Mouse (Mus musculus): Measurements from ENCODE around the gene Fam107b. TPM values are rescaled to one million over a fixed set of nuclear protein-coding genes. Genes with fewer than 3 reads are reported as not detected.
A peak's percentile ranks its signal among the peaks of the same experiment; 100 is the strongest.

The Fam107b gene
- polyA plus RNA-seq, 1 experiment = 25.9 TPM

DNA sequence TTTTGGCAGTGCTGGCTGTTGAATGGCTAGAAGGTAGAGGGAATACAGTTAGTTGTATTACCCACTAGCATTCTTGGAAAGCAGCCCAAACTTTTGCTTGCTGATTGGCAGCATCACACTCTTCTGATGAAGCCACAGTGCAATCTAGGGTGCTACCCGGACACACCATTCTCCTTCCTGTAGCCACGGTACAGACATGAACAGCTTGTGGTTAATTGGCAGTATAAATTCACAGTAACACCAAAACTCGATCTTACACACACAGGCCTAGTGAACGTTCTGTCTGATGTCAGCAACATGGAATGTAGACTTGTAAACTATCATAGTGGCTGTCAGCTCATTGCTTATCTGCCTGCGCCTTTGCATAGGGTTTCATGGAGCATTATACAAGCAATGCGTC lies 193.8 kb downstream of the Fam107b start:
- DNase-seq (ENCODE audit: low read depth in 1 of 2, low spot score in 2 of 2) = no peak
- H3K36me3 ChIP-seq (ENCODE audit: control insufficient read depth, insufficient read depth, low read length) = no peaks in the 10 kb centered on the region
- TF ChIP-seq CTCF (IDR thresholded peaks at IDR 0.05; ENCODE audit: extremely low read depth, insufficient read depth, insufficient read length, insufficient replicate concordance) (no peak), POLR2A (IDR thresholded peaks at IDR 0.05; ENCODE audit: low read depth, low read length) (no peak)
- no peak overlapping the region for H3K4me3 ChIP-seq (ENCODE audit: extremely low read depth, insufficient read depth, insufficient read length)
- no peak overlapping the region for H3K27ac ChIP-seq (ENCODE audit: insufficient read depth, low read length)
- H3K27me3 ChIP-seq (ENCODE audit: control insufficient read depth, insufficient read depth, low read length) = no peaks in the 10 kb centered on the region
- WGBS = 45% methylated on average over 6 of the region's 6 CpGs
- H3K4me1 ChIP-seq (ENCODE audit: control insufficient read depth, insufficient read depth, insufficient read length) = peaks cover 30% of the 10 kb centered on the region; the same call in 1 of the 2 replicates

DNA sequence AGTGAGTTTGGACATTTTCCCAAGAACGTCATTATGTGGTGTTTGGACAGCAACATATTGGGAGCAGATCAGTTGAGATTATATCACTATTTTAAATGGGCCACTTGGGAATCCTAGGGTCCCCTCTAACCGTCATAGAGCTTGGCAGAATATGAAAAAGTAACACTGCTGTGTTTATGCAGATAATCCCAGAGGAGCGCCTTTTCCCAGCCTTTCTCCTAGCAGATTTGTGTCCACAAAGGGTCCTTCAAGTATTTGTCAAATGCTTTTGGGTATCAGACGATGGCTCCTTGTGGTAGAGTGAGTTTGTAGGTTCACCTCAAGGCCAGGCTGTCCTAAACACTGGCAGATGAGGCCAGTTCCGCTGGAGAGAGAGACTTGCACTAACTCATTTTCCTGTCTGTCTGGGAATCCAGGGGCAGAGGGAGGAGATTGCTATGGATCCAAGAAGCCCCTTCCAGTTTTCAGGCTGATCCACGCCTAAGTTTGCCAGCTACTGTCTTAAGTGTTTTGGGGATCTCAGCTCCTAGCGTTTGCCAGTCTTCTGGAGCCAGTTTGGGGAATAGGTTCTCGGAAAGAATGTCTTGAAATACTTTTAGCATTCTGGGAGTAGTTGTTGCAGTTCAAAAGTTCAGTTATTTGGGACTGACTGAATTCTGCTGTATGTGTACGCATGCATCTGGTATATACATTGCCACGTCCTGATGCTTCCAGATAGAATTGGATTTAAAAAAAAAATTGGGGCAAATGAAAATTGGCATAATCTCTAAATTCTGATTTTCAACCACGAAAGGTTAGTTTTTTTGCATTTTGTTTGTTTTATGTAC lies 195.9 kb downstream of the Fam107b start:
- 88% methylated on average over 11 of the region's 11 CpGs for WGBS
- TF ChIP-seq POLR2A (IDR thresholded peaks at IDR 0.05; ENCODE audit: low read depth, low read length) (no peak), CTCF (IDR thresholded peaks at IDR 0.05; ENCODE audit: extremely low read depth, insufficient read depth, insufficient read length, insufficient replicate concordance) (no peak)
- Histone ChIP-seq H3K36me3 (ENCODE audit: control insufficient read depth, insufficient read depth, low read length) (no peaks in the 10 kb centered on the region), H3K27me3 (ENCODE audit: control insufficient read depth, insufficient read depth, low read length) (no peaks in the 10 kb centered on the region), H3K4me1 (ENCODE audit: control insufficient read depth, insufficient read depth, insufficient read length) (peaks cover 30% of the 10 kb centered on the region; the same call in 1 of the 2 replicates), H3K4me3 (ENCODE audit: extremely low read depth, insufficient read depth, insufficient read length) (no peak overlapping the region), H3K27ac (ENCODE audit: insufficient read depth, low read length) (no peak overlapping the region)
- no peak for DNase-seq (ENCODE audit: low read depth in 1 of 2, low spot score in 2 of 2)

DNA sequence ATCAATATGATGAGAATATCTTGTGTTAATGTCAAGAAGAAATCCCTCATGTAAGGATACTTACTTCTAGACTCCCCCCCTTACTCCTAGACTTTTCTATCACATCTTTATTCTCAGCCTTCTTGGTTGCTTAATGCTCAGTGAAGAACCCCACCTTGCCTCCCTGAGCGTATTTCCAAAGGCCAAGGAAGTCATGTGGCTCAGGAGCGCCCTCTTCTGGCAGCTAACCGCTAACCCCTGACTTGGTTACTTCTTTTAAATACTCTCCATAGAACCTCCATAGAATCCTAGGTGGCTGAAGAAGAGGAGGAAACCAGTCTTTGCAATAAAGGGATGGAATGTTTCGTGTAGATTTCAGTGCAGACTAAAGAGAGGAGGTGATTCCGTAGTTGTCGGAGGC lies 199.0 kb downstream of the Fam107b start:
- Histone ChIP-seq H3K27me3 (ENCODE audit: control insufficient read depth, insufficient read depth, low read length) (no peaks in the 10 kb centered on the region), H3K36me3 (ENCODE audit: control insufficient read depth, insufficient read depth, low read length) (peaks cover 8% of the 10 kb centered on the region; the same call in 1 of the 2 replicates), H3K4me1 (ENCODE audit: control insufficient read depth, insufficient read depth, insufficient read length) (peaks cover 7% of the 10 kb centered on the region; the same call in 1 of the 2 replicates), H3K27ac (ENCODE audit: insufficient read depth, low read length) (no peak overlapping the region), H3K4me3 (ENCODE audit: extremely low read depth, insufficient read depth, insufficient read length) (no peak overlapping the region)
- WGBS = 45% methylated on average over 6 of the region's 6 CpGs
- peak; percentile 64 to 65 for DNase-seq (ENCODE audit: low read depth in 1 of 2, low spot score in 2 of 2)
- TF ChIP-seq CTCF (IDR thresholded peaks at IDR 0.05; ENCODE audit: extremely low read depth, insufficient read depth, insufficient read length, insufficient replicate concordance) (peak; percentile 88; the same call in 1 of the 2 replicates), POLR2A (IDR thresholded peaks at IDR 0.05; ENCODE audit: low read depth, low read length) (no peak)

DNA sequence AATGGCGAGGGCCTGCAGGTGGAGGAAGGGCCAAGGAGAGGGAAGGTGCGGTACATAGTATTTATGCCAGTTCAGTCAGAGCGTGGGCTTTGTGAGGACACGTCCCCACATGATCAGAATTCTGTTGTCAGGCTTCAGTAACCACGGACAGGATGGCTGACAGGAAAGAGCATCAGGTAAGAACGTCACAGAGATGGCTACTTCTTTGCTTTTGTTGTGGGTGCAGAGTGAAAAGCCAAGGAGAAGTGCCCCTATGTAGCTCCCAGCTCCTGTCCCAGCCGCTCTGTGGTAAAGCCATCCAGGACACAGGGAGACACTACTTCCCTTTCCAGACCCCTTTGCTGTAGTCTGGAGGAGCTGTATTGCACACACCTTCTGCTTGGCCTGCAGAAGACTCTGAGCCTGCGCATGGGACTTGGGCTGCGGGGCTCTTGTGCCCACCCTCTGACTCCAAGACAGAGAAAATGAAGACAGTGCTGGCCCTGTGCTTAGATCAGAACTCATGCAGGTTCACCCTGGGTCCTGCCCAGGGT lies 199.6 kb downstream of the Fam107b start:
- Histone ChIP-seq H3K4me1 (ENCODE audit: control insufficient read depth, insufficient read depth, insufficient read length) (peaks cover 5% of the 10 kb centered on the region; the same call in 1 of the 2 replicates), H3K27me3 (ENCODE audit: control insufficient read depth, insufficient read depth, low read length) (no peaks in the 10 kb centered on the region), H3K36me3 (ENCODE audit: control insufficient read depth, insufficient read depth, low read length) (peaks cover 8% of the 10 kb centered on the region; the same call in 1 of the 2 replicates), H3K4me3 (ENCODE audit: extremely low read depth, insufficient read depth, insufficient read length) (no peak overlapping the region), H3K27ac (ENCODE audit: insufficient read depth, low read length) (no peak overlapping the region)
- DNase-seq (ENCODE audit: low read depth in 1 of 2, low spot score in 2 of 2) = no peak
- 72% methylated on average over 9 of the region's 9 CpGs for WGBS
- no peak for TF ChIP-seq POLR2A (IDR thresholded peaks at IDR 0.05; ENCODE audit: low read depth, low read length)
- TF ChIP-seq CTCF (IDR thresholded peaks at IDR 0.05; ENCODE audit: extremely low read depth, insufficient read depth, insufficient read length, insufficient replicate concordance) = no peak

DNA sequence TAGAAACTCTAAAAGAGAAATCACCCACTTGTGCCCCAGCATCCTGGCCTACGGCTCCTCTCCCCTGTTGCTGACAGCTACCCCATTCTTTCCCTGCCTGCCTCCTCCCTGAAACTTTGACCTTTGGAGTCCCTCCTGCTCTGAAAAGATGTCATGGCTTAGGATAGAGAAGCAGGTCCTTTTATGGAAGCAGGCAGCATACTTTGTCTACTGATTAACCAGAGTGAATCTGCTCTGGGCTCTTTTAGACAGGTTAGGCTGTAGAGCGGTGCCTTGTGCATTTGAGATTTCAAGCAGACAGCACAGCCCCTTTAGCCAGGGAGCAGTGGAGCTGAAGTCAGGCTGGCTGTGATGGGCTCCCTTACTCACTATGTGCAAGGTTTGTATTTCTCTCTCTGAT lies 200.1 kb downstream of the Fam107b start:
- Histone ChIP-seq H3K4me1 (ENCODE audit: control insufficient read depth, insufficient read depth, insufficient read length) (peaks cover 5% of the 10 kb centered on the region; the same call in 1 of the 2 replicates), H3K4me3 (ENCODE audit: extremely low read depth, insufficient read depth, insufficient read length) (no peak overlapping the region), H3K36me3 (ENCODE audit: control insufficient read depth, insufficient read depth, low read length) (peaks cover 11% of the 10 kb centered on the region), H3K27me3 (ENCODE audit: control insufficient read depth, insufficient read depth, low read length) (no peaks in the 10 kb centered on the region), H3K27ac (ENCODE audit: insufficient read depth, low read length) (no peak overlapping the region)
- TF ChIP-seq POLR2A (IDR thresholded peaks at IDR 0.05; ENCODE audit: low read depth, low read length) (no peak), CTCF (IDR thresholded peaks at IDR 0.05; ENCODE audit: extremely low read depth, insufficient read depth, insufficient read length, insufficient replicate concordance) (no peak)
- WGBS = 93% methylated on average over 2 of the region's 2 CpGs
- no peak for DNase-seq (ENCODE audit: low read depth in 1 of 2, low spot score in 2 of 2)

DNA sequence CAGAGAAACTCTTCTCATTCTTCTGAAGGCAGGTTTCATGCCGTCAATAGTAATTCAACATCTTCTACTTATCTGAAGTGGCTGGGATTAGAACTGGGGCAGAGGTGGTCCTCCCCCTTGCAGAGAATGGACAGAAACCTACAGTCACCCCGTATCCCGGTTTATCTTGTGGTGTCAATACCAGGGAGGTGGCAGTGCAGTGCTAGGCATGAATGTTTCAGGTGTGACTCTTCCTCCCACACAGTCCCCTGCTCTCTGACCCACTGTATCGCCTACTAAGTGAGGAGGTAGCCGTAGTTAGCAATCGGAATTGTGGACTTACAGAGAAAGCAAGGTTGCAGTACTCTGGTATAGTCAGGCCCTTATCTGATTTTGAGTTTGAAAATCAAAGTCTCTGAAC lies 201.2 kb downstream of the Fam107b start:
- no peak overlapping the region for H3K4me3 ChIP-seq (ENCODE audit: extremely low read depth, insufficient read depth, insufficient read length)
- WGBS = 86% methylated on average over 6 of the region's 6 CpGs

More for the DNA sequence above, 201.2 kb downstream of the Fam107b start:
- Histone ChIP-seq H3K27me3 (ENCODE audit: control insufficient read depth, insufficient read depth, low read length) (no peaks in the 10 kb centered on the region), H3K27ac (ENCODE audit: insufficient read depth, low read length) (no peak overlapping the region), H3K4me1 (ENCODE audit: control insufficient read depth, insufficient read depth, insufficient read length) (peaks cover 5% of the 10 kb centered on the region; the same call in 1 of the 2 replicates), H3K36me3 (ENCODE audit: control insufficient read depth, insufficient read depth, low read length) (peaks cover 15% of the 10 kb centered on the region)
- TF ChIP-seq CTCF (IDR thresholded peaks at IDR 0.05; ENCODE audit: extremely low read depth, insufficient read depth, insufficient read length, insufficient replicate concordance) = no peak
- TF ChIP-seq POLR2A (IDR thresholded peaks at IDR 0.05; ENCODE audit: low read depth, low read length) = no peak
- no peak for DNase-seq (ENCODE audit: low read depth in 1 of 2, low spot score in 2 of 2)
